Mouse (Mus musculus) heart, postnatal 0 days (tissue): ENCODE results near the gene Heca.

ENCODE experiments used
- CTCF ChIP-seq: IDR thresholded peaks from 2 replicates; pipeline ENCODE4 v1.5.1; 2016; ENCODE audit warnings: antibody characterized with exemption, control low read depth, low read depth
- EP300 ChIP-seq: IDR thresholded peaks from 2 replicates; pipeline ENCODE4 v1.6.1; 2016; ENCODE audit warnings: antibody characterized with exemption, low read depth

GRCm38 (mm10) chr10:17860701-17861480 lies 87.0 kb downstream of the Heca start:
- TF ChIP-seq CTCF (no peak), EP300 (no peak)
